Mouse (Mus musculus): ENCODE measurements around the gene Gstm3.

The Gstm3 gene

DNA sequence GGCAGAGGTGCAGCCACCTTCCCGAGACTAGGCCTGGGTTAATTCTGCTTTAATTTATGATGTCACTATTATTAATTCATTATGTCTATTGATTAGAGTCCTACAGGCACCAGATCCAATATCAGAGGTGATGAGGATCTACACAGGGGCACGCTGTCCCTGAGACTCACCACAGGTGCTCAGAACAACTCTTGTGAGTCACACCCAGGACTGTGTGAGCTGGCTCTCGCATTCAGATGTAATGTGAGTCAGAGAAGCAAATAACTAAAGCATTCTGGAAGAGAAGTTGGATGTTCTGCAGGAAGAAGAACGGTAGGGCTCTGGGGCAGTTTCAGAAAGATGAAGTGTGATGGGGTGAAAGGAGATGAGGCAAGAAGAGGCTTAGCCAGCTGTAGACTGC lies 39.8 kb downstream of the Gstm3 start:
- in situ Hi-C loops (cut with MboI), result no loop called here

DNA sequence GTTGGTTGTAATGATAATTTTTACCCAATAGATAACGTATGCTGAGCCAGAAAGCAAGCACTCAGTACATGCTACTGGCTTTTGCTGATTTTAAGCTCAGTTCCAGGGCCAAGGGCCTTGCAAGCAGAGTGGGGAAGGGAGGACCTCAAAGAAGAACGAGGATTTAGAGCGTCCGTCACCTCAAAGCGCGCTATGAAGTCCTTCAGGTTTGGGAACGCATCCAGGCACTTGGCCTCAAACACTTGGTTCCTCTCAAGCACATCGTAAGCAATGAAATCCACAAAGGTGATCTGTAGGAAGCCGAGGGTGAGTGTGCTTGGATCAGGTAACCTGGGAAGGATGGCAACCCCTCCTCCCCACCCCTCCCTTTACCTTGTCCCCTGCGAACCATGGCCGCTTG lies 40.4 kb downstream of the Gstm3 start:
- in situ Hi-C loops (cut with MboI), result no loop called here

DNA sequence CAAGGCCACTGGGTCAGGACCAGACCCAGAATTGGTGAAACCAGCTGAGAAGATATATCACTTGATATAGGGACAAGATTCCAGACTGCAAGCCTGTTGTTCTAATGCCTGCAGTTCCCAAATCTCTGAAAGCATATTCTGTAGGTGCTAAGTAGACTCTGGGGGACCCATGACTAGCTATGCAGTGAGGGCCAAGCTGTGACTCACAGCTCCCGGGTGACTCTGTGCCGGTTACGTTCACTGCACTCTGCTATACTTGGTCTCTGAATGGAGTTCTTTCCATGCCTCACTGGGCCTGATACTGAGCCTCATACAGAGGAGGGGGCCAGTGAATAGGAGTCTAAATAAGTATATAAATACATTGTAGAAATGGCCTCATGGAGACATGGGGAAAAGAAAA lies 41.2 kb downstream of the Gstm3 start:
- in situ Hi-C loops (cut with MboI), result no loop called here

DNA sequence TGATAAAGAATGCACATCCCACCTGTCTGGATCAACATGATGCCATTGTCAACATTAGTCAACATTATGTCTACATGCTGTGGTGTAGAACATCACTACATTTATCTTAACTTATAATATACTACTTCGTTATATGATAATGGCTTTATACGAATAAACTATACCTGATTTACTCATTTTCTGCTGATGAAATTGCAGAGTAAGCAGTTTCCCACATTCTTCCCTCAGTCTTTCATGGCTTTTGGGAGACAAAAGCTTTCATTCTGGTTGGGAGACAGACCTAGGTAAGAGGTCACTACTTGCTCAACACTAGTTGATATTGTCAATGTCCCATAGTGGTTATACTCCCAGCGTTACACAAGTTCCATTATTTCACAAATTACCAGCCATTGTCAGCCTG lies 43.7 kb downstream of the Gstm3 start:
- in situ Hi-C loops (cut with MboI), result no loop called here

DNA sequence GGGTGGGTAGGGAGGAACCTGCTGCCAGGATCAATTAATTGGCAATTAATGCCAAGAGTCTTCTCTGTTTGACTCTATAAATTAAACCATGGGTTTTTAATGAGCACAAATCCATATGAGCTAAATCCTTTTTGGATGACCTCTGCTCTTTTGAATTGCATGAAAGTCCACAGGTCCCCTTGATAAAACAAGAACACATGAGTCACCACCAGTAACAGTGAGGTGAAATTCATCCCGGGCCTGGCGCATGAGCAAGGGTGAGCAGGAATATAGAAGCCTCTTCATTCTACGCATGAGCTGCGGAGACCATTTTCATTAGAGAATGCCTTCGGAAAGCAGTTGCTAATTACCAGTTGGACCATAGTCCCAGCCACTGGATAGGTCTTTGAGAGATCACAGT lies 48.7 kb downstream of the Gstm3 start:
- in situ Hi-C loops (cut with MboI), result no loop called here

DNA sequence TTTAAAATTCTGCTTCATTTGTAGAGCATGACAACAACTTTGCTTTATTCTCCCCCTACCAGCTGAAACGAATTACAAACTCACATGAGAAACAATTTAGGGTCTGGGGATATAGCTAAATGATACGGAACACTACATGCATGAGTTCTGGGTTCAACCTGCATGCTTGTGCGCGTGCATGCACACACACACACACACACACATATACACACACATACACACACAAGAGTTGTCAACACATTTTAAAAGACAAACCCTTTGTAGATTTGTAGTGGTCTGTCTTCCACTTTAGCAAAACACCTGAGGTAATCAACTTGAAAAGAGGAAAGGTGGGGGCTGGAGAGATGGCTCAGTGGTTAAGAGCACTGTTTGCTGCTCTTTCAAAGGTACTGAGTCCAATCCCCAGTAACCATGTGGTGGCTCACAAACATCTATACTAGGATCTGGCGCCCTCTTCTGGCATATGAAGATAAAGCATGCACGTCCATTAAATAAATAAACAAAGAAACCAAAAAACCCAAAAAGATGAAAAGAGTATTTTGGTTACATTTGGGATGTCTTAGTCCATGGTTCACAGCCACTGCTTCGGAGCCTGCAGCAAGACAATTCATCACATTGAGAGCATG lies 51.2 kb downstream of the Gstm3 start:
- in situ Hi-C loops (cut with MboI), result no loop called here

DNA sequence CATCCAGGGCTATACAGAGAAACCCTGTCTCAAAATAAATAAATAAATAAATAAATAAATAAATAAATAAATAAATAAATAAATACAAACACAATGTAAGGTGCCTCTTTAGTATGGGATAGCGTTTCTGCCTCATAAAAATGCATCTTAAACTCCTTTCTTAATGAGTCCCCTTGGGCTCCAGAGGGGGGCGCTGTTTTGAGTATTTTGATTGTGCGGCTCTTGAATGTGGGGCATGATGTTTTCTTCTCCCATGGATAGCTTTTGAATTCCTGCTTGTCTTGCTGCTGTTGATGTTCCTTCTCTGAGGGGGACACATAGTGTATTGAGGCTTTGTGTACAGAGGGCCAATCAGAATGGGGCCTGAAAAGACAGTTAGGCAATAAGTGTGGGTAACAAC lies 52.0 kb downstream of the Gstm3 start:
- in situ Hi-C loops (cut with MboI), result no loop called here

DNA sequence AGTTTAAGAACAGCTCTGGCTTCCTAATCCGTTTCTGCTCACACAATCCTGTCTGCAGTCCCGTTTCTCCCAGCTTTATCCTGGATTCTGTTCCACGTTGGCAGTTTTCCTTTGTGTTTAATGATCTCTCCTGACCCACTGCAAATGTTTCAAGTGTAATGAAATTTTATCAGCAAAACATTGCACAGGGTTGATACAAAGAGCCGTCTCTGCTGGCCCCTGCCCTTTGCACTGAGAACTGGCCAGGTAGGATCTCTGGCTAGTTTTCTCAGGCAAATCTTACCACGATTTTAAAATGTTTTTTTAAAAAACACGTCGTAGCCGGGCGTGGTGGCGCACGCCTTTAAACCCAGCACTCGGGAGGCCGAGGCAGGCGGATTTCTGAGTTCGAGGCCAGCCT lies 52.4 kb downstream of the Gstm3 start:
- in situ Hi-C loops (cut with MboI), result no loop called here

Data from mature B cell (primary cell).